ENCODE assay signal across 7 mouse cellular contexts in the genomic region with DNA sequence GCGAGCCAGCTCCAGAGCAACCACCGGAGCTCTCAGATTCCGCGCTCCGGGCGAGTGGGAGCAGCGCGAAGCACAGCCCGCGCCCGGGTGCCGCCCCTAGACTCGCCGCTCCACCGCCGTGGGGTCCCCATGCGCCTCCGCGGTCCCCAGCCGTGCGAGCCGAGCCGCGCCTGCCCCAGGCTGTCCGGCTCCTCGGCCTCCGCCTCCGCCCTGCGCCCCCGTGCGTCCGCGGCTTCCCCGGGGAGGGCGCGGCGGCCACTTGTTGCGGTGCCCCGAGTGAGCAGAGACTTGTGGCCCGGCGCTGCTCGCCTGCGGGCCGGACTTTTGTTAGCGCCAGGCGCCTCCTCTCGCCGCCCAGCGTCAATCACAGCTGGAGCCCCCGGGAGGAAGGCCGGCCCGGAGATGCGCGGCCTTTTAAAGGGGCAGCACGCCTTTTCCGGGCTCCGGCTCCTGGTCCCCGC. TPM values are rescaled to one million over a fixed set of nuclear protein-coding genes. Genes with fewer than 3 reads are reported as not detected.
DNase-seq lines count a peak whose midpoint lies in the region; ATAC-seq and TF ChIP-seq lines count a peak whose summit lies in the region.

TSS of gene Fbxl7 (minus strand) at position 330 of the 461 bp plus-strand sequence.

- under 1% methylated on average over 43 of the region's 58 CpGs for WGBS in embryonic facial prominence, embryonic 11.5 days
- WGBS in limb, embryonic 13.5 days = 0% methylated on average over 41 of the region's 58 CpGs
- WGBS in midbrain, embryonic 16.5 days = under 1% methylated on average over 57 of the region's 58 CpGs
- under 1% methylated on average over 58 of the region's 58 CpGs for whole genome bisulfite sequencing in stomach, embryonic 16.5 days

- peak; percentile 84 for ATAC-seq in embryonic facial prominence, embryonic 11.5 days (replicated peaks; ENCODE audit: insufficient number of reproducible peaks, low FRiP score, low TSS enrichment, low read depth)
- peak; percentile 86 for ATAC-seq in limb, embryonic 13.5 days (ENCODE audit: low FRiP score, low read depth)
- peak; percentile 93 for ATAC-seq in midbrain, embryonic 16.5 days
- peak; percentile 93 for ATAC-seq in stomach, embryonic 16.5 days (ENCODE audit: insufficient read depth, low FRiP score)

- H3K27ac ChIP-seq in embryonic facial prominence, embryonic 11.5 days (replicated peaks; ENCODE audit: low read depth, low read length) = peak within 1 kb of the TSS; percentile 83
- H3K27ac ChIP-seq in limb, embryonic 13.5 days = peak within 1 kb of the TSS; percentile 96
- peak within 1 kb of the TSS; percentile 67 for H3K27ac ChIP-seq in midbrain, embryonic 16.5 days (ENCODE audit: low read length)
- peak within 1 kb of the TSS; percentile 90 for H3K27ac ChIP-seq in stomach, embryonic 16.5 days (ENCODE audit: low read length)

- peak; percentile 92 for DNase-seq in brain, embryonic 14.5 days (ENCODE audit: low read depth)
- peak; percentile 90 for DNase-seq in embryonic facial prominence, embryonic 11.5 days (ENCODE audit: low spot score)
- DNase-seq in heart, adult 18-20 months = peak; percentile 87 to 93
- peak; percentile 85 for DNase-seq in kidney, adult 18-20 months

- peak; percentile 55; the same call in 1 of the 2 replicates for TF ChIP-seq POLR2A in brain, embryonic 14.5 days (IDR thresholded peaks at IDR 0.05; ENCODE audit: borderline replicate concordance, extremely low read depth, insufficient read depth, insufficient read length, poor library complexity, severe bottlenecking)

- no peak for TF ChIP-seq CTCF in brain, embryonic 14.5 days (IDR thresholded peaks at IDR 0.05; ENCODE audit: borderline replicate concordance, extremely low read depth, insufficient read depth, insufficient read length)

- no peaks in the 10 kb centered on the region for H3K4me1 ChIP-seq in embryonic facial prominence, embryonic 11.5 days (ENCODE audit: control insufficient read depth, insufficient read depth, low read length)
- H3K4me1 ChIP-seq in limb, embryonic 13.5 days = peaks cover 21% of the 10 kb centered on the region
- H3K4me1 ChIP-seq in midbrain, embryonic 16.5 days (ENCODE audit: control insufficient read depth, insufficient read depth, low read length) = peaks cover 15% of the 10 kb centered on the region; the same call in 1 of the 2 replicates
- peaks cover 2% of the 10 kb centered on the region; the same call in 1 of the 2 replicates for H3K4me1 ChIP-seq in stomach, embryonic 16.5 days (ENCODE audit: control insufficient read depth, insufficient read depth, low read length)

- H3K4me3 ChIP-seq in embryonic facial prominence, embryonic 11.5 days (ENCODE audit: low read depth, low read length) = peak within 1 kb of the TSS; percentile 81
- H3K4me3 ChIP-seq in limb, embryonic 13.5 days = peak within 1 kb of the TSS; percentile 83
- H3K4me3 ChIP-seq in midbrain, embryonic 16.5 days (ENCODE audit: low read depth, low read length) = peak within 1 kb of the TSS; percentile 79
- peak within 1 kb of the TSS; percentile 84 for H3K4me3 ChIP-seq in stomach, embryonic 16.5 days (replicated peaks; ENCODE audit: low read length)

- no peaks in the 10 kb centered on the region for H3K27me3 ChIP-seq in embryonic facial prominence, embryonic 11.5 days (ENCODE audit: control insufficient read depth, insufficient read depth, low read length)
- H3K27me3 ChIP-seq in limb, embryonic 13.5 days = no peaks in the 10 kb centered on the region
- no peaks in the 10 kb centered on the region; the same call in 1 of the 2 replicates for H3K27me3 ChIP-seq in midbrain, embryonic 16.5 days (ENCODE audit: control insufficient read depth, insufficient read depth, low read depth, low read length)
- no peaks in the 10 kb centered on the region for H3K27me3 ChIP-seq in stomach, embryonic 16.5 days (ENCODE audit: control insufficient read depth, insufficient read depth, low read length)

- no peaks in the 10 kb centered on the region for H3K9me3 ChIP-seq in embryonic facial prominence, embryonic 11.5 days (replicated peaks; ENCODE audit: control insufficient read depth, low read length)
- H3K9me3 ChIP-seq in limb, embryonic 13.5 days = no peaks in the 10 kb centered on the region
- H3K9me3 ChIP-seq in midbrain, embryonic 16.5 days (replicated peaks; ENCODE audit: control insufficient read depth, low read length, poor library complexity, severe bottlenecking) = no peaks in the 10 kb centered on the region
- H3K9me3 ChIP-seq in stomach, embryonic 16.5 days (replicated peaks; ENCODE audit: control insufficient read depth, low read length) = no peaks in the 10 kb centered on the region

- H3K4me2 ChIP-seq in embryonic facial prominence, embryonic 11.5 days (ENCODE audit: low read depth, low read length) = peak within 1 kb of the TSS; percentile 66
- peak within 1 kb of the TSS; percentile 72 for H3K4me2 ChIP-seq in limb, embryonic 13.5 days (replicated peaks)
- peak within 1 kb of the TSS; percentile 85 for H3K4me2 ChIP-seq in midbrain, embryonic 16.5 days (ENCODE audit: low read length)
- H3K4me2 ChIP-seq in stomach, embryonic 16.5 days (ENCODE audit: low read depth, low read length) = peak within 1 kb of the TSS; percentile 85

- peak within 1 kb of the TSS; percentile 94 for H3K9ac ChIP-seq in embryonic facial prominence, embryonic 11.5 days (replicated peaks; ENCODE audit: low read length)
- H3K9ac ChIP-seq in limb, embryonic 13.5 days = peak within 1 kb of the TSS; percentile 89
- peak within 1 kb of the TSS; percentile 80 for H3K9ac ChIP-seq in midbrain, embryonic 16.5 days (ENCODE audit: low read depth, low read length)
- H3K9ac ChIP-seq in stomach, embryonic 16.5 days (ENCODE audit: low read length) = peak within 1 kb of the TSS; percentile 88

- H3K36me3 ChIP-seq in embryonic facial prominence, embryonic 11.5 days (replicated peaks; ENCODE audit: control insufficient read depth, insufficient read depth, low read depth, low read length) = no peaks in the 10 kb centered on the region
- no peaks in the 10 kb centered on the region for H3K36me3 ChIP-seq in limb, embryonic 13.5 days
- no peaks in the 10 kb centered on the region for H3K36me3 ChIP-seq in midbrain, embryonic 16.5 days (ENCODE audit: control insufficient read depth, insufficient read depth, low read length)
- H3K36me3 ChIP-seq in stomach, embryonic 16.5 days (ENCODE audit: control insufficient read depth, insufficient read depth, low read length) = no peaks in the 10 kb centered on the region

RNA-seq across cellular contexts. Expression of gene Fbxl7, which starts in this region (rescaled TPM):
- polyA plus RNA-seq in brain, embryonic 14.5 days (2012; rRNA removed) = 10.0 and 15.6 TPM in 2 replicates
- 15.1 and 16.0 TPM in 2 replicates for polyA plus RNA-seq in embryonic facial prominence, embryonic 11.5 days (2014; fragmentation: Nextera tagmentation; extraction: Ambion mirVana)
- 1 to 10 TPM; 2.3 to 2.5 TPM for total RNA-seq in heart, adult 18-20 months (2021)
- 20.7 and 22.2 TPM in 2 replicates for polyA plus RNA-seq in limb, embryonic 13.5 days (2015; fragmentation: Nextera tagmentation; extraction: Ambion mirVana)
- polyA plus RNA-seq in midbrain, embryonic 16.5 days (2015; fragmentation: Nextera tagmentation; extraction: Ambion mirVana) = 6.9 and 7.0 TPM in 2 replicates
- polyA plus RNA-seq in stomach, embryonic 16.5 days (2015; fragmentation: Nextera tagmentation; extraction: Ambion mirVana) = 10.6 and 13.2 TPM in 2 replicates

Comparison
In these comparisons a context has a peak if more than half of its experiments do, and no peak if none do; other contexts are left out.
1. Peak in every context shown above with its lines: DNase-seq, ATAC-seq, H3K4me3 ChIP-seq and H3K27ac ChIP-seq.